Mouse (Mus musculus): ENCODE measurements around the gene Epha8. TPM values are rescaled to one million over a fixed set of nuclear protein-coding genes. Genes with fewer than 3 reads are reported as not detected.

The Epha8 gene
- total and polyA plus RNA-seq, 3 experiments: not detected

DNA sequence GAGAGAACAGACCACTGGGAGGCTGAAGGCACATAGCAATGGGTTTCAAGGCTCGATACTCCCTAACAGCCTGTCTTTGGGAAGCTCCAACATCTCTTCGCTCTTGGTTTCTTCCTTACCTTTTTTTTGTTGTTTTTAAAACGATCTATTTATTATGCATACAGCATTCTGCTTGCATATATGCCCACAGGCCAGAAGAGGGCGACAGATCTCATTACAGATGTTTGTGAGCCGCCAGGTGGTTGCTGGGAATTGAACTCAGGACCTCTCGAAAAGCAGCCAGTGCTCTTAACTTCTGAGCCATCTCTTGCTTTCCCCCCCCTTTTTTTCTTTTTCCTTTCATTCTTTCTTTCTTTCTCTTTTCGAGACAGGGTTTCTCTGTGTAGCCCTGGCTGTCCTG is 57.5 kb downstream of the Epha8 start:
- H3K27ac ChIP-seq (ENCODE audit: insufficient read depth, low read depth): no peak overlapping the region
- DNase-seq (ENCODE audit: extremely low read depth): no peak
- dilution Hi-C loops (cut with MboI; ENCODE audit: extremely low pct_ligation_motif_present, extremely low pct_unique_long_range_greater_than_20kb, low sequenced_read_pairs) (no loop called here), in situ Hi-C loops (cut with MboI; ENCODE audit: low pct_ligation_motif_present, low pct_unique_long_range_greater_than_20kb, low sequenced_read_pairs) (loop anchor here (5.0 to 10.0 kb wide), 2 partner anchors 83 to 386 kb away; no protein-coding TSS in a partner anchor)
- no peak overlapping the region for H3K4me3 ChIP-seq (replicated peaks in 1 of 3; ENCODE audit: low read depth in 2 of 3, low read length in 2 of 3, poor library complexity in 1 of 3)
- no peak overlapping the region for H3K9ac ChIP-seq (ENCODE audit: insufficient read depth, low read depth)
- no peaks in the 10 kb centered on the region for H3K79me2 ChIP-seq (replicated peaks; ENCODE audit: control insufficient read depth, extremely low read depth, insufficient read depth, poor library complexity, severe bottlenecking)
- H3K27me3 ChIP-seq (replicated peaks): peaks cover 85% of the 10 kb centered on the region
- H3K36me3 ChIP-seq (replicated peaks in 1 of 2; ENCODE audit: control insufficient read depth in 1 of 2, insufficient read depth in 1 of 2, low read length in 1 of 2): no peaks in the 10 kb centered on the region
- H3K4me1 ChIP-seq (ENCODE audit: control insufficient read depth in 1 of 2, insufficient read depth in 2 of 2): no peaks in the 10 kb centered on the region
- no peaks in the 10 kb centered on the region for H3K9me3 ChIP-seq (replicated peaks; ENCODE audit: low read length)
- H3K4me2 ChIP-seq (ENCODE audit: insufficient read depth, low read depth, poor library complexity, severe bottlenecking): no peak overlapping the region
- TF ChIP-seq CTCF (conservative IDR thresholded peaks at IDR 0.05 in 1 of 2, IDR thresholded peaks at IDR 0.05 in 1 of 2; ENCODE audit: low read depth in 2 of 2, low read length in 2 of 2) (peak; percentile 21 to 64; a peak in 2 of 4 replicates), NELFE (IDR thresholded peaks at IDR 0.05; ENCODE audit: low read depth, low read length) (no peak), SMC3 (IDR thresholded peaks at IDR 0.05; ENCODE audit: low read depth, low read length) (peak; percentile 40)

DNA sequence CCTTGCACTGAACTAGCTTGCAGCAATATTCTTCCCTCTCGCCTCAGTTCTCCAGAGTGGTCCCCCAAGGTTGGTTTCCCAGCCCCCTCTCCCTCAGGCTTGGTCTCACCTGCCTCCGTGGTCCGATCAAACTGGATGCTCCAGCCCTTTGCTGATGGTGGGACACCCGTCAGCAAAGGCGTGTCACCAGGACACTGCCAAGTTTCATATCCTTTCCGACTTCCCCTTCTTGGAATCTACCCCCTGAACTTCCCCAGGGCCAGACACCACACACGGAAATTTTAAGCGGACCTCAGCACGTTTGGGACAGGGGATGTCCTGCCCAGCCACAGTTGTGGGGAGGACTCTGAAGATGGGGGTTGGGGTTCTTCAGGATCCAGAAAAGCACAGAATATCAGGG is 58.0 kb downstream of the Epha8 start, which contains the start of gene C1qa:
TSS of gene C1qa (minus strand) at position 167 of the 400 bp plus-strand sequence.
- Histone ChIP-seq H3K9ac (ENCODE audit: insufficient read depth, low read depth) (no peak within 1 kb of the TSS), H3K27me3 (replicated peaks) (peaks cover 85% of the 10 kb centered on the region), H3K4me3 (replicated peaks in 1 of 3; ENCODE audit: low read depth in 2 of 3, low read length in 2 of 3, poor library complexity in 1 of 3) (no peak within 1 kb of the TSS), H3K27ac (ENCODE audit: insufficient read depth, low read depth) (no peak within 1 kb of the TSS), H3K4me2 (ENCODE audit: insufficient read depth, low read depth, poor library complexity, severe bottlenecking) (no peak within 1 kb of the TSS), H3K4me1 (ENCODE audit: control insufficient read depth in 1 of 2, insufficient read depth in 2 of 2) (no peaks in the 10 kb centered on the region), H3K79me2 (replicated peaks; ENCODE audit: control insufficient read depth, extremely low read depth, insufficient read depth, poor library complexity, severe bottlenecking) (no peaks in the 10 kb centered on the region), H3K9me3 (replicated peaks; ENCODE audit: low read length) (no peaks in the 10 kb centered on the region), H3K36me3 (replicated peaks in 1 of 2; ENCODE audit: control insufficient read depth in 1 of 2, insufficient read depth in 1 of 2, low read length in 1 of 2) (no peaks in the 10 kb centered on the region)
- dilution Hi-C loops (cut with MboI; ENCODE audit: extremely low pct_ligation_motif_present, extremely low pct_unique_long_range_greater_than_20kb, low sequenced_read_pairs) (no loop called here), in situ Hi-C loops (cut with MboI; ENCODE audit: low pct_ligation_motif_present, low pct_unique_long_range_greater_than_20kb, low sequenced_read_pairs) (loop anchor here (5.0 to 10.0 kb wide), 2 partner anchors 84 to 386 kb away; no protein-coding TSS in a partner anchor)
- TF ChIP-seq POLR2A (IDR thresholded peaks at IDR 0.05; ENCODE audit: low read depth, low read length): no peak
- TF ChIP-seq NELFE (IDR thresholded peaks at IDR 0.05; ENCODE audit: low read depth, low read length): no peak
- no peak for TF ChIP-seq MEF2A (IDR thresholded peaks at IDR 0.05; ENCODE audit: borderline replicate concordance, low read depth, low read length)
- no peak for TF ChIP-seq TCF12 (IDR thresholded peaks at IDR 0.05; ENCODE audit: low read depth, low read length)
- DNase-seq (ENCODE audit: extremely low read depth): no peak

DNA sequence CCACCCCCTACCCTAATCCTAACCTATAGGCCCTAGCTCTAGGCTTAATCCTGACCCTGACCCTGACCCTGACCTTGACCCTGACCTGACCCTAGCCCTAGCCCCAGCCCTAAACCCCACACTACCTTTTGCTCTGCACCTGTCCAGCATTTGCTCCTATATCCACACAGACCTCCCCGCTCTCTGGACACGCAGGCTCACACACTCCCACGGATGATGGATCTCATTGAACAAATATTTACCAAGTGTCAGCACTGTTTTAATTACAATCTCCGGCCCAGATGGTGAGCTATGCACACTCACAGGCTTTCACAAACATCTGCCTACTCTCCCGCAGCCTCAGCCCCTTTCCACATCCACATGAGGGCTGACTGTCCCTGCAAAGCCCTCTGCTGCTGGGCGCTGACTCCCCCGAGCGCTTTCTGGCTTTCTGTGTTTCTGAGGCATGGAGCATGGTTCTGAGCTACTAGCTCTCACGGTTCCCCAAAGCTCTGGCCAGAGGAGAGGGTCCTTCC is 58.5 kb downstream of the Epha8 start:
- no peaks in the 10 kb centered on the region for H3K4me1 ChIP-seq (ENCODE audit: control insufficient read depth in 1 of 2, insufficient read depth in 2 of 2)
- no peak for TF ChIP-seq UBTF (IDR thresholded peaks at IDR 0.05; ENCODE audit: low read depth, low read length)
- no peak for TF ChIP-seq POLR2A (IDR thresholded peaks at IDR 0.05; ENCODE audit: low read depth, low read length)
- TF ChIP-seq CTCF (conservative IDR thresholded peaks at IDR 0.05 in 1 of 2, IDR thresholded peaks at IDR 0.05 in 1 of 2; ENCODE audit: low read depth in 2 of 2, low read length in 2 of 2): no peak
- TF ChIP-seq GABPA (IDR thresholded peaks at IDR 0.05; ENCODE audit: insufficient replicate concordance, low read depth, low read length): no peak
- TF ChIP-seq KAT2A (IDR thresholded peaks at IDR 0.05; ENCODE audit: insufficient replicate concordance, low read length): no peak
- TF ChIP-seq HCFC1 (IDR thresholded peaks at IDR 0.05; ENCODE audit: low read depth, low read length): no peak
- no peak for TF ChIP-seq SMC3 (IDR thresholded peaks at IDR 0.05; ENCODE audit: low read depth, low read length)
- TF ChIP-seq USF2 (conservative IDR thresholded peaks at IDR 0.05; ENCODE audit: low read depth, low read length): no peak
- no peak for TF ChIP-seq E2F4 (IDR thresholded peaks at IDR 0.05; ENCODE audit: insufficient replicate concordance, low read depth, low read length)
- no peak for TF ChIP-seq POLR2AphosphoS2 (IDR thresholded peaks at IDR 0.05; ENCODE audit: low read depth, low read length)
- no peak for TF ChIP-seq ZC3H11A (IDR thresholded peaks at IDR 0.05; ENCODE audit: low read depth, low read length)
- no peak for TF ChIP-seq NRF1 (IDR thresholded peaks at IDR 0.05; ENCODE audit: low read depth, low read length)
- no peak for TF ChIP-seq ELF1 (IDR thresholded peaks at IDR 0.05; ENCODE audit: low read depth, low read length)
- no peak for TF ChIP-seq MYC (IDR thresholded peaks at IDR 0.05; ENCODE audit: low read depth, low read length)
- no peak for TF ChIP-seq MEF2A (IDR thresholded peaks at IDR 0.05; ENCODE audit: borderline replicate concordance, low read depth, low read length)
- no peak for TF ChIP-seq MAFK (IDR thresholded peaks at IDR 0.05; ENCODE audit: insufficient replicate concordance, low read length)
- TF ChIP-seq IRF4 (IDR thresholded peaks at IDR 0.05; ENCODE audit: low read depth, low read length): no peak
- dilution Hi-C loops (cut with MboI; ENCODE audit: extremely low pct_ligation_motif_present, extremely low pct_unique_long_range_greater_than_20kb, low sequenced_read_pairs): no loop called here
- H3K9me3 ChIP-seq (replicated peaks; ENCODE audit: low read length): no peaks in the 10 kb centered on the region
- H3K4me3 ChIP-seq (replicated peaks in 1 of 3; ENCODE audit: low read depth in 2 of 3, low read length in 2 of 3, poor library complexity in 1 of 3): no peak overlapping the region
- H3K9ac ChIP-seq (ENCODE audit: insufficient read depth, low read depth): no peak overlapping the region
- H3K27ac ChIP-seq (ENCODE audit: insufficient read depth, low read depth): no peak overlapping the region
- in situ Hi-C loops (cut with MboI; ENCODE audit: low pct_ligation_motif_present, low pct_unique_long_range_greater_than_20kb, low sequenced_read_pairs): loop anchor here (5.0 to 10.0 kb wide), 2 partner anchors 84 to 387 kb away; no protein-coding TSS in a partner anchor
- H3K27me3 ChIP-seq (replicated peaks): peaks cover 87% of the 10 kb centered on the region
- H3K36me3 ChIP-seq (replicated peaks in 1 of 2; ENCODE audit: control insufficient read depth in 1 of 2, insufficient read depth in 1 of 2, low read length in 1 of 2): no peaks in the 10 kb centered on the region
- no peaks in the 10 kb centered on the region for H3K79me2 ChIP-seq (replicated peaks; ENCODE audit: control insufficient read depth, extremely low read depth, insufficient read depth, poor library complexity, severe bottlenecking)
- H3K4me2 ChIP-seq (ENCODE audit: insufficient read depth, low read depth, poor library complexity, severe bottlenecking): no peak overlapping the region
- no peak for DNase-seq (ENCODE audit: extremely low read depth)
